Mouse (Mus musculus): ENCODE results near the gene Gm10840.

DNA sequence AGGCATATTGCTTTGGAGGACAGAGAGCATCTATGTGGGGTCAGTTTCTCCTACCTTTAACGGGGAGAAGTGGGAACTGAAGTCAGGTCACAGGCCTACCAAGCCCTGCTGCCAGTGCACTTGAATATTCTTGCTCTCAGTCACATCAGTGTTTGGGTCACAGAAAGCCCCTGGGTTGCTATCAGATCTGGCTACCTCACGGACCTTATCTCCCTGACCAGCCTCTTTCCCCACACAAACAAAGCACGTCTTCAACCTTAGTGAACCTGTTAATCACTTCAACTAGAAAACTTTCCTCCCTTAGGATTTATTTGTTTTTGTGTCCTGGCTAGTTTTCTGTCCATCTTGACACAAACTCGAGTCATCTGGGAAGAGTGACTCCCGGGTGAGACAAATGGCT, 15.7 kb downstream of the Gm10840 start:
- no peak for TF ChIP-seq TCF3 (IDR thresholded peaks at IDR 0.05; ENCODE audit: insufficient read length, low read depth)
- TF ChIP-seq USF1 (IDR thresholded peaks at IDR 0.05; ENCODE audit: low read depth), result no peak
- TF ChIP-seq POLR2A (IDR thresholded peaks at IDR 0.05; ENCODE audit: insufficient read length, low read depth), result no peak
- TF ChIP-seq MAX (IDR thresholded peaks at IDR 0.05; ENCODE audit: low read depth), result no peak
- TF ChIP-seq CEBPB (IDR thresholded peaks at IDR 0.05; ENCODE audit: insufficient read depth, poor library complexity, severe bottlenecking), result no peak
- TF ChIP-seq TCF12 (IDR thresholded peaks at IDR 0.05; ENCODE audit: insufficient read depth, poor library complexity, severe bottlenecking), result no peak
- TF ChIP-seq E2F4 (IDR thresholded peaks at IDR 0.05; ENCODE audit: insufficient read depth), result no peak
- no peak for TF ChIP-seq POLR2AphosphoS2 (IDR thresholded peaks at IDR 0.05; ENCODE audit: insufficient read length, low read depth)
- no peak for TF ChIP-seq MYOG (IDR thresholded peaks at IDR 0.05; ENCODE audit: control insufficient read depth in 1 of 3, insufficient read depth in 1 of 3, insufficient read length in 2 of 3, low read depth in 2 of 3)
- TF ChIP-seq MYOD1 (IDR thresholded peaks at IDR 0.05; ENCODE audit: control insufficient read depth in 1 of 3, insufficient read length in 2 of 3, low read depth in 2 of 3), result no peak
- no peak for TF ChIP-seq REST (IDR thresholded peaks at IDR 0.05; ENCODE audit: insufficient read depth, insufficient read length)
- TF ChIP-seq SRF (IDR thresholded peaks at IDR 0.05; ENCODE audit: control insufficient read depth, insufficient read length, low read depth), result no peak

All from myocyte (in vitro differentiated cells).